Mouse (Mus musculus) CD4-positive, CD25-positive, alpha-beta regulatory T cell, adult 2 months (primary cell): ENCODE data around the gene Lrrc57.

Experiments used
- DNase-seq: peaks from one replicate; pipeline ENCODE4 v3.0.0-alpha.2; 2012; ENCODE audit warnings: low read depth, low spot score

Gene Lrrc57

GRCm38 (mm10) chr2:120608830-120609723 lies at the start of gene Lrrc57, which contains the start of gene Haus2:
Lrrc57 (minus strand) TSS chr2:120609520.
Haus2 (plus strand) TSS chr2:120609383.
- DNase-seq = peak; percentile 94

DNA sequence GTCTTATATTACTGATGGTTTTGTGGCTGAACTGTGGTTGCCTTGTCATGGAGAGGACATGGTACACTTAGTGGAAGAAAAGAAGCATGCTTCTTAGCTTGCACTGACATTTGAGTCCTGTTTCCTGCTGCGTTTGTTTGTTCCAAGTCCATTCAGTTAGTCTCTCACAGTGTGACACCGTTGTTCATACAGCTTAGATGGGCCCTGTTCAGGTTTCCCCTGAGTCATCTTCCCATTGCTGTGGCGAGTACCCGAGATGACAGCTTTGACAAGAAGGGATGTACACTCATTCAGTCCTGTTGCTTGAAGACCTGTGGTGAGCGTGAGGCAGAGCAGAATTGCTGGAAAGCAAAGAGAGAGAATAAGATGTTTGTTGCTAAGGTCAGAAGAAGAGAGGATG lies 49.2 kb upstream of the Lrrc57 start:
- no peak for DNase-seq

GRCm38 (mm10) chr2:120656711-120657110 lies 47.4 kb upstream of the Lrrc57 start:
- no peak for DNase-seq

DNA sequence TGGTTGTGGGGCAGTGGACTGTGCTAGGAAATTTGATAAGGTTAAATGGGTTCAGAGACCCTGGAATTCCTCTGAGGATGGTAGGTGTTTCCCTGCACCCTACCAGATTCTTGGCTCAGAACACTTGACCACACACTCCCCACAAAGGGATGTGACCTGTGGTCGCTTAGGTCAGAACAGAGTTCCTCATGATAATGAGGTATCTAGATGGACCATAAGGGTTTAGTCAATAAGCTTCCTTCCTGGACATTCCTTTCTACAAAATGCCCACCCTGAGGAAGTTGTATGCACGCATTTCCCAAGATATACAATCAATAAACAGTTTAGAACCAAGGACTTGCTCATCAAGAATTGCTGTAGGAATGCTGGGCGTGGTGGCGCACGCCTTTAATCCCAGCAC lies 46.6 kb upstream of the Lrrc57 start:
- DNase-seq = no peak

DNA sequence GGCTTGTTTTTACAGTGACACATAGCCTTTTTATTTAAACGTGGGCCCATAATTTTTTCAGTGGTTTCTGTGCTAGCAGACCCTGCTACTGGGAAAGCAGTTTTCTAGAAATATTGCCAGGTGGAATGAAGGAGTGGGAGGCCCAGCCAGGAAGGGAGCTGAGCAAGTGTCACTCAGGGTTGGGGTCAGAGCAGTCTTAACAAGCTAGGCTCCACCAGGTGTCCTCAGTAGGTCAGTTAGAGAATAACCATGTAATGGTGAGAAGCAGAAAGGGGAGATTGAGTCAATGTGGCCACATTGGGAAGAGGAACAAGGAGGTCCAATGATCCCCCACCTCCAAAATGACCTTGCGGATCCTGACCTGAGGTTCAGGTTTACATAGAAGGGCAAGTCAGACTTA lies 45.4 kb upstream of the Lrrc57 start:
- DNase-seq = no peak

- DNase-seq = no peak
Observed at GRCm38 (mm10) chr2:120652925-120653284, 43.6 kb upstream of the Lrrc57 start.

- DNase-seq = no peak
Observed at GRCm38 (mm10) chr2:120652256-120652924, 43.1 kb upstream of the Lrrc57 start.

DNA sequence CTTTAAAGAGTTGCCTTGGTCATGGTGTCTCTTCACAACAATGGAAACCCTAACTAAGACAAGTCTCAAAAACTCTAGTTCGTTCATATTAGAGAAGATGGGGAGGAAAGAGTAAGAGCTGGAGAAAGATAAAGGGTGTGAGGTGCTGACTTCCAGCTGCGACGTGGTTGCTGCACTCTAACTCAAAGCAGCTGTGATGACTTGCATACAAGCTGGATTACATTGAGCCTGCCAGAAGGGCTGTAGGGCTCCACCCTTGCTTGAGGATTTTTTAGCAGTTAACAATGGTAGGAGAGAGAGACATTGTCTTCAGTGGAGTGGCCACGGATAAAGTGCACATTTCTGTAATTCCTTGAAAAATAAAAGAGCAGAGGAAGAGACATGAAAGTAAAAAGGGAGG lies 37.5 kb upstream of the Lrrc57 start:
- DNase-seq = no peak

DNA sequence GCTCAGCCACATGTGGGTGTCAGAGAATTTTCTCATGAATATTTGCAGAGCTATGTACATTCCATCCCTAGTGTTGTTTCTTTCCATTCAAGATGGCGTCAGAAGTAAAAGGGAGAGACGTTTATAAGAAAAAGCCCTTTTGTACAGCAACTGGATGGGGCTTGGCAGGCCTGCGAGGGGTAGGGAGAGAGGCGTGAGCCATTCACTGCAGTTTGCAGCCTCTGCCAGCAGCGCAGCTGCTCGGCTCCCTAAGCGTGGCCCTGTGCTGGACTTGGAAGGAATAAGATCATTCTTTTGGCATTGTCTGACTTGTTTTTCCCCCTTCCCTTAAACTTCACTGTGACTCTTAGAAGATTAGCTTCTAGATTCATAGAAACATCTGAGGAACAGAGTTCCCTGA lies 34.5 kb upstream of the Lrrc57 start:
- no peak for DNase-seq

DNA sequence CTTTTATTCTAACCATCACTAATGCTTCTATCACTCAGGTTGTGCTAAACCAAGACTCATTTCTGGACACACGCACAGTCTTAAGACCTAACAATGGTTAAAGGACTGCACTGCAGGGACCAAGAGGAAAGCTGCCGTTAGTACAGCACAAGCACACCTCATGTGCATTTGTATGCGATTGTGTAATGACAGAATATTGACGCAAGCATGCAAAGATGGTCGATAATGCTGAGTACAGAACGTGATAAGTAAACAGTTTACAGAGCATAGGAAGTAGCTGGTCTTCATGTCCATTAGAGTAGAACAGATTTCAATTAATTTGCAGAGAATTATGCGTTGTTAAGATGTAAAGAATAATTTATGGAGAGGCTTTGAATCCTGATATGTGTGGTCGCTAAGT lies 31.5 kb upstream of the Lrrc57 start:
- no peak for DNase-seq

DNA sequence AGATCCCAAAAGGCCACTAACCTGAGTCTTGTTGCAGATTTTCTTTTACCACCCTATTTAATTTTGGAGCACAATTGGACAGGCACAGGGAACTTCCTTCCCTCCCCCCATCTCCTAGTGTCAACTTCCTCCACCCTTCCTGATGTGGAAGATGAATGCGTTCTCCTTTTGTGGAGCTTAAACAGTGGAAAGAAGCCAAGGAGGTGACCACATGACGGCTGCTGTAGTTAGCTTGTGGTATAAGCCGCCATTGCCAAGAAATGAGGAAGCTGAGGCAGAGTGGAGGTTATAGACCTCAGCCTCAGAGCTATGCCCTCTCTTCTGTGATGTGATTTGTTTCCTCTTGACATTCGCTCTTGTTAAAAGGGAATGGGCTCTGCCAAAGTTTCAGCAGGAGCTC lies 22.6 kb upstream of the Lrrc57 start:
- DNase-seq = no peak

DNA sequence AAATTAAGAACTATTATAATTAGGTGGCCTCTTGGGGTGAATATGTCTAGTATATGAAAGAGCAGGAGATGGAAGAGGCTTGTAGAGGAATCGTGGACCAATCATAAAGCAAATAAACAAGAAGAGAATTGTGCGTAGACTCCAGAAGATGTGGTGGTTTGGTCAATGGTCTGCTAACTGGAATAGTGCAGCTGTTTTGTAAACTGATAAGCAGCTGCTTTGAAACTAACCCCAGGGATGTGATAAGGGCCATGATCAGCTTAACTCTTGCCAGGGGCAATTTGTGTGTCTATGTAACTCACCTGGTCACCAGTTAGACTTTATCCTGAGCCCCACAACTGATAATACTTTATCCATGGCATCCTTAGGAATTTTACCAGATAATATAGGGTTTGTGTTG lies 22.2 kb upstream of the Lrrc57 start:
- DNase-seq = no peak

- DNase-seq = no peak
Observed at GRCm38 (mm10) chr2:120630655-120631054, 21.3 kb upstream of the Lrrc57 start.

GRCm38 (mm10) chr2:120630246-120630645 lies 20.9 kb upstream of the Lrrc57 start:
- DNase-seq = no peak

GRCm38 (mm10) chr2:120628886-120629735 lies 19.8 kb upstream of the Lrrc57 start, which contains the start of gene Stard9:
Stard9 (plus strand) TSS chr2:120629121.
- DNase-seq = peak; percentile 99

DNA sequence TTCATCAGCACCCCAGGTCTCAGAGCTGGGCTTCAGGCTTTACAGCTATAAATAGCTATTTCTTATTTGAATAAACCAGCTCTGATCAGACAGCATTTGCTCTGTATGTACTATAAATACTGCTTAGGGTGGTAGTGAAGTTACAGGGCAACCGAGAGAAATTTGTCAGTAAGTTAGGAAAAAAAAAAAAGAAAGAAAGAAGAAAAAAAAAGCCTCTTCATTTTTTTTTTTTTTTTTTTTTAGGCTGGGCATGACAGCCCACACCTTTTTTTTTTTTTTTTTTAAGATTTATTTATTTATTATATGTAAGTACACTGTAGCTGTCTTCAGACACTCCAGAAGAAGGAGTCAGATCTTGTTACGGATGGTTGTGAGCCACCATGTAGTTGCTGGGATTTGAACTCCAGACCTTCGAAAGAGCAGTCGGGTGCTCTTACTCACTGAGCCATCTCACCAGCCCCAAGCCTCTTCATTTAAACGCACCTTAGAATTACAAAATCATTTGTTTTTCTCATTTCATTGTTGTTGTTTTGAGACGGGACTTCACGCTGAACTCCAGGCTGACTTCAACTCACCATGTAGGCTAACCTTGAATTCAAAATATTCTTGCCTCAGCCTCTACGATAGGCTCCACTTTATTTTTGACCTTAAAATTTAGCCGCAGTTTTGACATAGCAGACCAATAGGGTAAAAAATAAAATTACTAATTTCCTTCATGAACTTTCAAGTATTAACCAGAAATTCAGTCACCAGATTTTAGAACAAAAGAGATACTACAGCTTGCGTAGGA lies 19.0 kb upstream of the Lrrc57 start:
- DNase-seq = no peak

DNA sequence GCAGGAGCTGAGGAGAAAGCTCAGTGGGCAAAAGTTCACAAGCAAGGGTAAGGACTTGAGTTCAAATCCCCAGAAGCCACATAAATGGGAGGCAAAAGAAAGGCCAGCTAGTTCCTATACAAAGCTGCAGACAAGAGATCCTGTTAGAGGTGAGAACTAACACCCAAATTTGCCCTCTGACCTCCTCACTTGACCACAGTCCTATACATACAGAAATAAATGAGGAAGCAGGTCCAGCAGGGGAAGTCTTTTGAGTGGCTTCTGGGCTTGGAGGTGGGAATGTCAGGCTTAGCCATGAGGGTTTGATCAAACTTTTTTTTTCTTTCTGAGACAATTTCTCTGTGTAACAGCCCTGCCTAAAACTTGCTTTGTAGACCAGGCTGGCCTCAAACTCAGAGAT lies 13.6 kb upstream of the Lrrc57 start:
- DNase-seq = no peak

GRCm38 (mm10) chr2:120619538-120619937 lies 10.2 kb upstream of the Lrrc57 start:
- DNase-seq = peak; percentile 19

DNA sequence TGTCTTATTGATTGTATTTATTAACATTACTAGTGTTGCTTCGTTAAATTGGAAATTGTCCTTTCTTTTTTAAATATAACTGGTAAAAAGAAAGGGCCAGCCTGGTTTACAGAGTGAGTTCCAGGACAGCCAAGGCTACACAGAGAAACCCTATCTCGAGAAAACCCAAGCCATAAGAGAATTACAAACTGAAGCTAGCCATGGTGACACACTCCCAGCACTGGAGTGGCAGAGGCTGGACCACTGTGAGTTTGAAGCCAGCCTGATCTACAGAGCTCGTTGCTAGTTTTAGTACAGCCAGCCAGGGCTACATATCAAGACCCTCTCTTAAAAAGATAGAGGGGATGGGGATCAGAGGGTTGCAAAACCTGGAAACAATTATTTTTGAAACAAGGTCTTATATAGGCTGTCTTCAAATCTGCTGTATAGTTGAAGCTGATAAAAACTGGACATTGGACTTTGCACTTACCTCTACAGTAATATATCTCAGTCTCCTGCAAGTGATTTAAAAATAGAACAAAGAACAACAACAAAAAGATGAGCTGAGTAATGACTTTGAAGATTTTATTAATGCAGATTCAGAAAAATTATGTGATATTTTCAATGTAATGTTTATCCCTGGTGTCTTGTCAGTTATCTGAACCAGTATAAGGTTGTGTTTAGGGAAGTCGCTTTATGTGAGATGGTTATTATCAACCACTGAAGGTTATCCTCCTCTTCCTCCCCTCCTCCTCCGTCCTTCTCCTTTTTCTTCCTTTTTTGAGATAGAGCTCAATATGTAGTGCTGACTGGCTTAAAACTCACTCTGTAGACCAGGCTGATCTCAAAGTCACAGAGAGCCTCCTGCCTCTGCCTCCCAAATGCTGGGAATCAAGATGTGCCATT lies 7.2 kb upstream of the Lrrc57 start:
- DNase-seq = no peak

GRCm38 (mm10) chr2:120606021-120606690 lies 3.2 kb downstream of the Lrrc57 start:
- peak; percentile 44 for DNase-seq
